Mouse (Mus musculus) left cerebral cortex, adult 9 months (tissue): ENCODE measurements at regions not wholly inside any gene's neighbourhood (a gene's known extent, or its start where the extent isn't known, plus 50 kb on each side); places are given as distances from the start of the nearest gene placed in this dataset.
A peak's percentile ranks its signal among the peaks of the same experiment; 100 is the strongest.

Experiments used
- DNase-seq, 2 experiments: peaks; one replicate each; pipeline ENCODE4 v3.0.0; 2022; ENCODE audit warnings: low spot score in 2 of 2

- DNase-seq = no peak
These were observed 133.3 kb upstream of the Jun start for GRCm38 (mm10) chr4:95185113-95185915.

- DNase-seq = no peak
These were observed 133.8 kb upstream of the Jun start for GRCm38 (mm10) chr4:95185916-95186200.

GRCm38 (mm10) chr4:95188107-95188506, 136.1 kb upstream of the Jun start:
- no peak for DNase-seq

- DNase-seq = no peak
These were observed 139.8 kb upstream of the Jun start for GRCm38 (mm10) chr4:95191654-95192406.

GRCm38 (mm10) chr4:95192562-95192961, 140.5 kb upstream of the Jun start:
- DNase-seq = no peak

GRCm38 (mm10) chr4:95193028-95193427, 141.0 kb upstream of the Jun start:
- peak in 1 of 2 experiments; percentile 17 for DNase-seq

GRCm38 (mm10) chr4:95193473-95193872, 141.5 kb upstream of the Jun start:
- no peak for DNase-seq

- no peak for DNase-seq
These were observed 142.8 kb upstream of the Jun start for GRCm38 (mm10) chr4:95194621-95195455.

GRCm38 (mm10) chr4:95196106-95196505, 144.1 kb upstream of the Jun start:
- DNase-seq = no peak

GRCm38 (mm10) chr4:95197077-95197711, 145.2 kb upstream of the Jun start:
- peak in 1 of 2 experiments; percentile 32 for DNase-seq

GRCm38 (mm10) chr4:95199394-95199793, 147.4 kb upstream of the Jun start:
- no peak for DNase-seq

- DNase-seq = no peak
These were observed 148.1 kb upstream of the Jun start for GRCm38 (mm10) chr4:95200130-95200529.

GRCm38 (mm10) chr4:95202478-95202877, 150.5 kb upstream of the Jun start:
- DNase-seq = no peak

GRCm38 (mm10) chr4:95203577-95203976, 151.6 kb upstream of the Jun start:
- no peak for DNase-seq

GRCm38 (mm10) chr4:95205372-95205771, 153.3 kb upstream of the Jun start:
- no peak for DNase-seq

- no peak for DNase-seq
These were observed 155.8 kb upstream of the Jun start for GRCm38 (mm10) chr4:95207783-95208182.

GRCm38 (mm10) chr4:95208827-95209226, 156.8 kb upstream of the Jun start:
- no peak for DNase-seq

- DNase-seq = no peak
These were observed 157.5 kb upstream of the Jun start for GRCm38 (mm10) chr4:95209322-95210119.

- DNase-seq = no peak
These were observed 160.5 kb upstream of the Jun start for GRCm38 (mm10) chr4:95212561-95212960.

GRCm38 (mm10) chr4:95213026-95213425, 161.0 kb upstream of the Jun start:
- no peak for DNase-seq

GRCm38 (mm10) chr4:95214026-95214425, 162.0 kb upstream of the Jun start:
- no peak for DNase-seq
